Mouse (Mus musculus) bone marrow macrophage, adult 2 months (primary cell): Measurements from ENCODE around the gene Mat2a.

Experiments
- CTCF ChIP-seq: IDR thresholded peaks from 2 replicates; pipeline ENCODE4 v1.5.1; 2012; ENCODE audit warnings: low read depth, mild to moderate bottlenecking, low read length, moderate library complexity
- POLR2A ChIP-seq: IDR thresholded peaks from 2 replicates; pipeline ENCODE4 v1.6.1; 2012; ENCODE audit warnings: mild to moderate bottlenecking, low read depth, low read length, borderline replicate concordance

DNA sequence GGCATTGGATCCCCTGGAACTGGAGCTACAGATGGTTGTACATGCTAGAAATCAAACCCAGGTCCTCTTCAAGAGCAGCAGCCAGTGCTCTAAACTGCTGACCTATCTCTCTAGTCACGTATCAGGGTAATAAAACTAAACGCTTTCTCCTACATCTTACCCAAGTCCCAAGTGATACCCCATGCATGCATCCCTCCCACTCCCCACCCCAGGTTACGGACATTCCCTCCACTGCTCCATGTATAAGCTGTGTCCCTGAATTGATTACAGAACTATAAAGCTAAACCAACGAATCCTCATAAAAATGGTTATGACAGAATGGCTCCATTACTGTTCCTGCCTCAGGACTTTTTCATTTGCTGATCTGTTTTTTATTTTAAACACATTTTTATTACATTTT lies 26.8 kb upstream of the Mat2a start:
- TF ChIP-seq POLR2A = no peak
- no peak for TF ChIP-seq CTCF
